10 mouse cellular contexts compared by ENCODE assay signal in genomic region chr7:28570982-28571682, GRCm38 (mm10). TPM values are rescaled to one million over a fixed set of nuclear protein-coding genes. Genes with fewer than 3 reads are reported as not detected.
DNase-seq lines count a peak whose midpoint lies in the region; ATAC-seq and TF ChIP-seq lines count a peak whose summit lies in the region.
"Had no signal": no experiment of that assay in that cellular context is flagged by ENCODE, and none has a peak within 500 bp of the region (broad histone marks: within the 10 kb centered on the region; RNA-seq: fewer than 3 reads in every experiment).

No protein-coding gene starts in this region.

- intact Hi-C loops in gastrocnemius, adult 2 months (cut with DNase I) = no loop called here

- H3K4me2 ChIP-seq in limb, embryonic 14.5 days (replicated peaks; ENCODE audit: low read depth, low read length, severe bottlenecking) = no peak overlapping the region

- no peak for ATAC-seq in limb, embryonic 14.5 days (ENCODE audit: low FRiP score, low read depth)
- no peak for ATAC-seq in monocyte, adult 5-6 weeks (replicated peaks; ENCODE audit: insufficient number of reproducible peaks, low FRiP score, low TSS enrichment, poor library complexity, severe bottlenecking)

- H3K36me3 ChIP-seq in limb, embryonic 14.5 days (ENCODE audit: control insufficient read depth, insufficient read depth, low read length) = peaks cover 30% of the 10 kb centered on the region

- H3K4me3 ChIP-seq in gastrocnemius, adult 2 months = no peak overlapping the region; the same call in 1 of the 2 replicates
- H3K4me3 ChIP-seq in limb, embryonic 14.5 days (replicated peaks; ENCODE audit: low read length) = no peak overlapping the region

- H3K27ac ChIP-seq in gastrocnemius, adult 2 months = peak overlapping the region; percentile 48
- H3K27ac ChIP-seq in limb, embryonic 14.5 days (replicated peaks; ENCODE audit: low read depth, low read length) = 0 out of 2 replicates have a peak overlapping the region, but pooled peaks have one; percentile 26
- H3K27ac ChIP-seq: macrophage had no signal

- WGBS in limb, embryonic 14.5 days = 28% methylated on average over 5 of the region's 5 CpGs

- peaks cover 16% of the 10 kb centered on the region for H3K4me1 ChIP-seq in limb, embryonic 14.5 days (ENCODE audit: control insufficient read depth, insufficient read depth, low read length)

- no peak for TF ChIP-seq CTCF in gastrocnemius, adult 2 months (IDR thresholded peaks at IDR 0.05)

- H3K9ac ChIP-seq in limb, embryonic 14.5 days (ENCODE audit: low read depth, low read length, severe bottlenecking) = no peak overlapping the region

- no peak for TF ChIP-seq POLR2A in limb, embryonic 14.5 days (IDR thresholded peaks at IDR 0.05; ENCODE audit: borderline replicate concordance, extremely low read depth, insufficient read depth, insufficient read length)

- no peaks in the 10 kb centered on the region for H3K9me3 ChIP-seq in limb, embryonic 14.5 days (ENCODE audit: control insufficient read depth, low read length)

- H3K27me3 ChIP-seq in limb, embryonic 14.5 days (ENCODE audit: control insufficient read depth, insufficient read depth, low read length) = no peaks in the 10 kb centered on the region

- DNase-seq in gastrocnemius, adult 2 months = no peak
- DNase-seq in gastrocnemius, postnatal 4 days (ENCODE audit: low spot score in 2 of 2) = no peak
- DNase-seq in ES-CJ7 (ENCODE audit: low read depth, low spot score) = peak; percentile 34
- DNase-seq in heart, postnatal 4 days = peak; percentile 32
- DNase-seq in limb, embryonic 14.5 days (ENCODE audit: low spot score) = peak; percentile 66
- DNase-seq in thymus, adult 18-20 months = no peak
- DNase-seq in gastrocnemius, adult 18-20 months (ENCODE audit: low spot score) = no peak

RNA-seq across cellular contexts. Expression of gene Nccrp1, which starts 24.1 kb away (rescaled TPM):
- total RNA-seq in gastrocnemius, adult 2 months (2021) = not detected
- not detected for total RNA-seq in gastrocnemius, postnatal 4 days (2021)
- total RNA-seq in heart, postnatal 4 days (2021) = not detected
- polyA plus RNA-seq in limb, embryonic 14.5 days (2012; rRNA removed) = not detected in 2 replicates
- polyA plus RNA-seq in limb, embryonic 14.5 days (2014; fragmentation: Nextera tagmentation; extraction: Ambion mirVana) = not detected in 2 replicates
- total RNA-seq in monocyte, adult 5-6 weeks (2017) = not detected in 3 replicates
- not detected for total RNA-seq in gastrocnemius, adult 18-20 months (2021)
- polyA plus RNA-seq: macrophage had no signal

RNA-seq across cellular contexts. Expression of gene Samd4b, which starts 26.8 kb away (rescaled TPM):
- 10 to 100 TPM; 13.0 to 13.1 TPM for total RNA-seq in gastrocnemius, adult 2 months (2021)
- total RNA-seq in gastrocnemius, postnatal 4 days (2021) = 10 to 100 TPM; 43.0 to 44.1 TPM
- total RNA-seq in heart, postnatal 4 days (2021) = 10 to 100 TPM; 49.2 to 50.5 TPM
- 82.0 and 129 TPM in 2 replicates for polyA plus RNA-seq in limb, embryonic 14.5 days (2012; rRNA removed)
- polyA plus RNA-seq in limb, embryonic 14.5 days (2014; fragmentation: Nextera tagmentation; extraction: Ambion mirVana) = 33.0 and 35.1 TPM in 2 replicates
- 7.1 to 11.4 TPM (median 10.1 TPM) in 3 replicates for total RNA-seq in monocyte, adult 5-6 weeks (2017)
- 10 to 100 TPM; 13.8 to 15.2 TPM for total RNA-seq in gastrocnemius, adult 18-20 months (2021)

RNA-seq across cellular contexts. Expression of gene Pak4, which starts 26.9 kb away (rescaled TPM):
- 1 to 10 TPM; 2.4 to 3.2 TPM for total RNA-seq in gastrocnemius, adult 2 months (2021)
- 10 to 100 TPM; 11.9 to 12.4 TPM for total RNA-seq in gastrocnemius, postnatal 4 days (2021)
- total RNA-seq in heart, postnatal 4 days (2021) = 10 to 100 TPM; 21.6 to 22.1 TPM
- polyA plus RNA-seq in limb, embryonic 14.5 days (2012; rRNA removed) = 27.6 and 29.6 TPM in 2 replicates
- 21.3 and 26.3 TPM in 2 replicates for polyA plus RNA-seq in limb, embryonic 14.5 days (2014; fragmentation: Nextera tagmentation; extraction: Ambion mirVana)
- total RNA-seq in monocyte, adult 5-6 weeks (2017) = 3.8 to 7.5 TPM (median 4.7 TPM) in 3 replicates
- total RNA-seq in gastrocnemius, adult 18-20 months (2021) = 1 to 10 TPM; 2.2 to 3.8 TPM

RNA-seq across cellular contexts. Expression of gene Sycn, which starts 30.4 kb away (rescaled TPM):
- not detected for total RNA-seq in gastrocnemius, adult 2 months (2021)
- total RNA-seq in gastrocnemius, postnatal 4 days (2021) = not detected
- not detected for total RNA-seq in heart, postnatal 4 days (2021)
- polyA plus RNA-seq in limb, embryonic 14.5 days (2012; rRNA removed) = 0.14 and 0.85 TPM in 2 replicates
- polyA plus RNA-seq in limb, embryonic 14.5 days (2014; fragmentation: Nextera tagmentation; extraction: Ambion mirVana) = not detected in 2 replicates
- not detected in 3 replicates for total RNA-seq in monocyte, adult 5-6 weeks (2017)
- not detected for total RNA-seq in gastrocnemius, adult 18-20 months (2021)
- polyA plus RNA-seq: cortical plate, adult 2 months; macrophage had no signal

RNA-seq across cellular contexts. Expression of gene Ifnl3, which starts 48.5 kb away (rescaled TPM):
- not detected for total RNA-seq in gastrocnemius, adult 2 months (2021)
- not detected for total RNA-seq in gastrocnemius, postnatal 4 days (2021)
- not detected for total RNA-seq in heart, postnatal 4 days (2021)
- polyA plus RNA-seq in limb, embryonic 14.5 days (2012; rRNA removed) = not detected in 2 replicates
- not detected in 2 replicates for polyA plus RNA-seq in limb, embryonic 14.5 days (2014; fragmentation: Nextera tagmentation; extraction: Ambion mirVana)
- total RNA-seq in monocyte, adult 5-6 weeks (2017) = not detected in 3 replicates
- total RNA-seq in gastrocnemius, adult 18-20 months (2021) = not detected
- polyA plus RNA-seq: cortical plate, adult 2 months; macrophage had no signal

Comparison
In these comparisons a context has a peak if more than half of its experiments do, and no peak if none do; other contexts are left out.
1. DNase-seq: peak in ES-CJ7 (single experiment), heart, postnatal 4 days (single experiment) and limb, embryonic 14.5 days (single experiment); none in gastrocnemius, adult 2 months (single experiment), gastrocnemius, postnatal 4 days (0 of 2), thymus, adult 18-20 months (0 of 2) and gastrocnemius, adult 18-20 months (single experiment).